Comparison of ENCODE assay signal across 16 mouse cellular contexts in the genomic region with DNA sequence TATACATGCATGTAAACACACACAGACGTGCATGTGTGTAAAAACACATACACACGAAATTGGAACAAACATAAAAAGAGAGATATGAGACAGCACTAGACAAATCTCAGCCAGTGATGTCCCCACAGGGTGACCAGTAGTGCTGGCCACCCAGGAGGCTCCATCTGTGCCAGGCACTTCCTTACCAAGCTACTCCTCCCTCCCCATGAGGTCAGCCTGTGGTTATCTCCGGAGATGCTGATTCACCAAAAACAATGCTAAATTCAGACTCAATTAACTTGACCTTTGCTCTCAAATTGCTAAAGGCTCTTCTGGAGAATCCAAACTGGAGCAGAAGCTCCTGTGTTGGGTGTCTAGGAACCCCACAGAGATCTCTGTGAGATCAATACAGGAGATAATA. TPM values are rescaled to one million over a fixed set of nuclear protein-coding genes. Genes with fewer than 3 reads are reported as not detected.
"Had no signal": no experiment of that assay in that cellular context is flagged by ENCODE, and none has a peak within 500 bp of the region (broad histone marks: within the 10 kb centered on the region; RNA-seq: fewer than 3 reads in every experiment).

No protein-coding gene starts in this region.

- DNase-seq: layer of hippocampus, adult 9-11 months; layer of hippocampus, postnatal 36 days; lung, embryonic 14.5 days; lung, postnatal 10 days; lung, postnatal 4 days; spleen, adult 18-20 months; thymus, postnatal 36 days had no signal

- H3K27ac ChIP-seq: limb, embryonic 15.5 days; liver, embryonic 12.5 days; midbrain, embryonic 15.5 days; neural tube, embryonic 12.5 days; stomach, embryonic 15.5 days had no signal

- H3K4me3 ChIP-seq: limb, embryonic 15.5 days; liver, embryonic 12.5 days; megakaryocyte, embryonic 14.5 days; midbrain, embryonic 15.5 days; neural tube, embryonic 12.5 days; stomach, embryonic 15.5 days had no signal

- H3K27me3 ChIP-seq: limb, embryonic 15.5 days; midbrain, embryonic 15.5 days; neural tube, embryonic 12.5 days; stomach, embryonic 15.5 days had no signal

- H3K36me3 ChIP-seq: limb, embryonic 15.5 days; liver, embryonic 12.5 days; midbrain, embryonic 15.5 days; neural tube, embryonic 12.5 days; stomach, embryonic 15.5 days had no signal

- H3K4me1 ChIP-seq: liver, embryonic 12.5 days; midbrain, embryonic 15.5 days; neural tube, embryonic 12.5 days; stomach, embryonic 15.5 days had no signal

RNA-seq across cellular contexts. Expression of gene 1810010D01Rik, which starts 20.1 kb away (rescaled TPM):
- total RNA-seq: left cerebral cortex, postnatal 25 days; monocyte, adult 5-6 weeks had no signal
- polyA plus RNA-seq: limb, embryonic 11.5 days; midbrain, embryonic 15.5 days had no signal
